Mouse (Mus musculus) limb, embryonic 12.5 days (tissue): ENCODE measurements around the gene Rad51c. TPM values are rescaled to one million over a fixed set of nuclear protein-coding genes. Genes with fewer than 3 reads are reported as not detected.

Experiments
- ATAC-seq: fragments of 200-750 bp; cut with Nextera tagmentation; 2 replicates; pipeline ENCODE4 v1.8.0; 2017; ENCODE audit warnings: low read depth, moderate TSS enrichment; ENCODE audit not compliant: insufficient number of reproducible peaks, insufficient read depth, low FRiP score, low TSS enrichment
- H3K27ac ChIP-seq: fragments of 300-500 bp; sonication (generic); 2 replicates; pipeline ENCODE4 v1.5.1; 2016; ENCODE audit warnings: mild to moderate bottlenecking, moderate library complexity
- H3K27me3 ChIP-seq: fragments of 300-500 bp; sonication (generic); 2 replicates; pipeline ENCODE4 v1.6.1; 2016; ENCODE audit warnings: mild to moderate bottlenecking, moderate library complexity
- H3K36me3 ChIP-seq: fragments of 300-500 bp; sonication (generic); 2 replicates; pipeline ENCODE4 v1.6.1; 2016; ENCODE audit warnings: mild to moderate bottlenecking, moderate library complexity
- H3K4me1 ChIP-seq: fragments of 300-500 bp; sonication (generic); replicated peaks from 2 replicates; pipeline ENCODE4 v1.6.1; 2016
- H3K4me2 ChIP-seq: fragments of 300-500 bp; sonication (generic); 2 replicates; pipeline ENCODE4 v1.6.1; 2016; ENCODE audit warnings: mild to moderate bottlenecking, moderate library complexity
- H3K4me3 ChIP-seq: fragments of 300-500 bp; sonication (generic); replicated peaks from 2 replicates; pipeline ENCODE4 v1.5.1; 2016; ENCODE audit warnings: mild to moderate bottlenecking
- H3K9ac ChIP-seq: fragments of 300-500 bp; sonication (generic); replicated peaks from 2 replicates; pipeline ENCODE4 v1.6.1; 2016; ENCODE audit warnings: mild to moderate bottlenecking, moderate library complexity
- H3K9me3 ChIP-seq: fragments of 300-500 bp; sonication (generic); 2 replicates; pipeline ENCODE4 v1.6.1; 2016; ENCODE audit warnings: mild to moderate bottlenecking, moderate library complexity
- WGBS: fragments of 180-500 bp; shearing (Covaris S2); methylation state at CpG from one replicate; pipeline ENCODE4 v1.1.7; 2016; 5-methylcytosine and 5-hydroxymethylcytosine counted together
- polyA plus RNA-seq: library from polyadenylated mRNA; unstranded; fragments of >200 nt; fragmentation: Nextera tagmentation; extraction: Ambion mirVana; gene quantifications from 2 replicates; pipeline ENCODE4 v1.2.1, GENCODE M21; 2016

Rad51c gene
- polyA plus RNA-seq, 1 experiment from 2014 or later = 12.3 TPM

GRCm38 (mm10) chr11:87358331-87359261 is 46.2 kb downstream of the Rad51c start, which contains the start of gene Ppm1e:
Gene Ppm1e, minus strand, starts transcription at chr11:87359023.
- Histone ChIP-seq H3K4me1 (peaks cover 13% of the 10 kb centered on the region), H3K9ac (peak within 1 kb of the TSS; percentile 67), H3K4me2 (peak within 1 kb of the TSS; percentile 98), H3K27ac (no peak within 1 kb of the TSS), H3K27me3 (peaks cover 47% of the 10 kb centered on the region), H3K4me3 (peak within 1 kb of the TSS; percentile 65), H3K9me3 (no peaks in the 10 kb centered on the region), H3K36me3 (no peaks in the 10 kb centered on the region)
- under 1% methylated on average over 95 of the region's 104 CpGs for WGBS
- ATAC-seq = peak; percentile 90

DNA sequence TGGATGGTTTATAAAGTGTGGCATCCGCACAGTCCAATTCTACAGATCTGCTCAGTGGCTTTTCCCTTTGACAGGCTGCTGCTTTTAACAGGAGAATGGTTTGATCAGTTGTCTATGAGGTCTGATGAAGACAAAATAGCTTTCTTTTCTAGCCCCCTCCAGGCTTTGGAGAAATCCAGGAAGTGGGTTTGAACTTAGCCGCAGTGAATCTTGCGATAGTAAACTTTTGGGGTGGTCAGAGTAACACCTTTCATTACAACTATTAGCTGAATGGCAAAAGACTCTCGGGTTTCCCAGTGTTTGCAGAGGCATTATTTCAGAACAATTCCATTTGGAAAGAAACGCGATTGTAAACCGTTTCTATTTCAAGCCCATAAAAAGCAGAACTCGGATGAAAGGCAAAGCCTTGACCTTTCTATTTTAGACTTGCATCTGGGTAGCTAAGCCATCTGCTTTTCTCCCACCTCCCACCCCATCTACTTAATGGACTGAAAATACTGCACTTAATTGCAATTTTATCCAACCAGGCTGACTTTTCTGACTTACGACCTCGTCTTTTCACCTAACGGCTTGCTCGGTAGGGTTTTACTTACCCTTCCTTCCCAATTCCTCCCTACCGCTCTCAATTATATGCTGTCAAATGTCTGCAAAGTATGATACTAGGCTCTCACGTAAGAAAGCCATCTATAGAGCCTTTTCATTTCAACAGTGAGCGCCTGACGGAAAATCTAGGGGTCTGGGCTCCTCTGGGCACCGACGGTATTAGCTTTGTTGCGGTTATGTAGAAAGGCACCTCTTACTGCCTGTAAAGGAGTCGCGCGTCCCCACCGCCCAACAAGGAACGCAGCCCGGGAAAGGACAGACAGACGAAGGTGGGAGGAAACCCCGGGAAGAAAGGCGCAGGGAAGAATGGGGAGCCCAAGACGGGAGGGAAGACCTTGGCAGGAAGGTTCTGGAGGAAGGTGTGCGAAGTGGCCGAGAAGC is 47.1 kb downstream of the Rad51c start:
- H3K36me3 ChIP-seq = no peaks in the 10 kb centered on the region
- peak overlapping the region; percentile 98 for H3K4me2 ChIP-seq
- H3K27ac ChIP-seq = no peak overlapping the region
- H3K9ac ChIP-seq = peak overlapping the region; percentile 67
- 5% methylated on average over 31 of the region's 31 CpGs for WGBS
- H3K9me3 ChIP-seq = no peaks in the 10 kb centered on the region
- H3K4me1 ChIP-seq = peaks cover 13% of the 10 kb centered on the region
- peaks cover 47% of the 10 kb centered on the region for H3K27me3 ChIP-seq
- no peak for ATAC-seq
- peak overlapping the region; percentile 65 for H3K4me3 ChIP-seq

DNA sequence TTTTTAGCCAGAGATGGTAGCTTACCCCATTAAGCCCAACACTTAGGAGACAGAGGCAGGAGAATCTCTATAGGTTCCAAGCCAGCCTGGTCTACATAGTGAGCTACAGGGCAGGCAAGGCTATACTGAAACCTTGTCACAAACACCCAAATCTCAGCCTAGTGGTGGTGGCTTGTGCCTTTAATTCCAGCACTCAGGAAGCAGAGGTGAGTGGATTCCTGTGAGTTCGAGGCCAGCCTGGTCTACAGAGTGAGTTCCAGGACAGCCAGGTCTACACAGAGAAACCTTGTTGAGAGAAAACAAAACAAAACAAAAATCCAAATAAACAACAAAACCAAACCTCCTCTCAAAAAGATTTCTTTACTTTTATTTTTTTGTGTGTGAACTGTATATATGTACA is 49.9 kb downstream of the Rad51c start:
- H3K36me3 ChIP-seq = no peaks in the 10 kb centered on the region

DNA sequence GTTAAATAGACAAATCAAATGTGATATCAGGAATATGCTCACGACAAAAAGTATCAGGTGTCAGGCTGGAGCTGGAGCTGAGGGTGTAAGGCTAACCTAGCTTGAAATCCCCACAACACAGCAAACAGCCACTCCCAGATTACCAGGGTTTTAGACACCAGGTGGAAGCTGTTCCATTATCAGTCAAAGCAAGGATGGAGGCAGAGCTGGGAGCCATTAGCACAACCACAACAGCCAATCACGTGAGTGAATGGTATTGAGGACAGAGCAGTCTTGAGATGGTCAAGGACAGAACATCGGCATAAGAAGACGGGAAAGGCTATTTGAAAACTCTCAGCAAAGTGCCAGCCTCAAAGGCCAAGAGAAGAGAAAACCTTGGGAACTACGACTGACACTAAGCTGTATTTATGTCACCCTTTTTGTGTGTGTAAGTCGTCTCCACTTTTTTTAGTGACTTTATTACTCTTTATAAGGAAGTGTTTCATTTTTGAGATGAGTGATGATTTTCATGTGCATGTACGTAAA is 51.0 kb downstream of the Rad51c start:
- no peaks in the 10 kb centered on the region for H3K36me3 ChIP-seq
- H3K4me2 ChIP-seq = no peak overlapping the region
- H3K4me3 ChIP-seq = no peak overlapping the region
- no peaks in the 10 kb centered on the region for H3K9me3 ChIP-seq
- peaks cover 13% of the 10 kb centered on the region for H3K4me1 ChIP-seq
- no peak overlapping the region for H3K9ac ChIP-seq
- H3K27me3 ChIP-seq = peaks cover 26% of the 10 kb centered on the region
- H3K27ac ChIP-seq = no peak overlapping the region
- ATAC-seq = no peak
- WGBS = 80% methylated on average over 7 of the region's 7 CpGs

More for the DNA sequence above, 49.9 kb downstream of the Rad51c start:
- Histone ChIP-seq H3K9me3 (no peaks in the 10 kb centered on the region), H3K27me3 (peaks cover 36% of the 10 kb centered on the region), H3K27ac (no peak overlapping the region), H3K4me2 (no peak overlapping the region), H3K4me3 (no peak overlapping the region), H3K4me1 (peaks cover 13% of the 10 kb centered on the region), H3K9ac (no peak overlapping the region)
- 74% methylated on average over 1 of the region's 1 CpGs for WGBS
- no peak for ATAC-seq

Other genes starting within 250 kb of the Rad51c start
- gene Ppm1e, start 45.9 kb downstream of the Rad51c start, polyA plus RNA-seq = 2.1 and 3.0 TPM in 2 replicates
- gene Tex14, start 111 bp upstream of the Rad51c start, polyA plus RNA-seq = 0.47 and 0.81 TPM in 2 replicates
- not detected in 2 replicates for gene Gm11492, start 161.7 kb upstream of the Rad51c start, polyA plus RNA-seq
- 10.7 and 10.9 TPM in 2 replicates for gene Sept4, start 163.9 kb upstream of the Rad51c start, polyA plus RNA-seq
- gene Mtmr4, start 187.2 kb upstream of the Rad51c start, polyA plus RNA-seq = 53.4 and 54.0 TPM in 2 replicates
- gene Hsf5, start 212.2 kb upstream of the Rad51c start, polyA plus RNA-seq = 0.19 and 0.21 TPM in 2 replicates